Mouse (Mus musculus) ES-E14 (cell line): ENCODE results near the gene Sncb. TPM values are rescaled to one million over a fixed set of nuclear protein-coding genes. Genes with fewer than 3 reads are reported as not detected.
A peak's percentile ranks its signal among the peaks of the same experiment; 100 is the strongest.

Experiments
- DNase-seq: peaks from one replicate; pipeline ENCODE4 v3.0.0-alpha.2; 2013; ENCODE audit warnings: low read depth, low spot score
- H3K27ac ChIP-seq: 2 replicates; pipeline ENCODE4 v1.5.1; 2012; ENCODE audit warnings: low read depth, mild to moderate bottlenecking, low read length, moderate library complexity, mixed read lengths; ENCODE audit not compliant: poor library complexity, insufficient read depth, severe bottlenecking
- H3K36me3 ChIP-seq: 2 replicates; pipeline ENCODE4 v1.6.1; 2012; ENCODE audit warnings: mild to moderate bottlenecking, low read length, moderate library complexity, mixed read lengths; ENCODE audit not compliant: control insufficient read depth, poor library complexity, insufficient read depth, severe bottlenecking
- H3K4me1 ChIP-seq, 2 experiments: fragments of 150-350 bp in 1 of 2; sonication (generic) in 1 of 2; 2 replicates each; pipeline ENCODE4 v1.6.1; 2012; ENCODE audit warnings: low read length in 2 of 2, mild to moderate bottlenecking in 1 of 2, mixed read lengths in 1 of 2; ENCODE audit not compliant: control insufficient read depth in 2 of 2, insufficient read depth in 2 of 2, poor library complexity in 1 of 2
- H3K4me3 ChIP-seq, 2 experiments: fragments of 150-350 bp in 1 of 2; sonication (generic) in 1 of 2; 2 replicates each; pipeline ENCODE4 v1.5.1; 2012; ENCODE audit warnings: low read length in 2 of 2, low read depth in 1 of 2, mild to moderate bottlenecking in 1 of 2, mixed read lengths in 1 of 2; ENCODE audit not compliant: insufficient read depth in 1 of 2, poor library complexity in 1 of 2, severe bottlenecking in 1 of 2
- H3K9ac ChIP-seq: 2 replicates; pipeline ENCODE4 v1.6.1; 2012; ENCODE audit warnings: low read depth, mild to moderate bottlenecking, low read length, mixed read lengths; ENCODE audit not compliant: poor library complexity, insufficient read depth, severe bottlenecking
- H3K9me3 ChIP-seq: fragments of 150-350 bp; sonication (generic); 2 replicates; pipeline ENCODE4 v1.6.1; 2012; ENCODE audit warnings: low read depth, mild to moderate bottlenecking, low read length; ENCODE audit not compliant: control insufficient read depth, insufficient read depth
- CHD2 ChIP-seq: IDR thresholded peaks from 2 replicates; pipeline ENCODE4 v1.6.1; 2014; ENCODE audit warnings: mild to moderate bottlenecking, low read depth, low read length, inconsistent platforms
- HCFC1 ChIP-seq: IDR thresholded peaks from 2 replicates; pipeline ENCODE4 v1.6.1; 2012; ENCODE audit warnings: low read length, inconsistent platforms, borderline replicate concordance; ENCODE audit not compliant: insufficient read depth
- MAFK ChIP-seq: IDR thresholded peaks from 2 replicates; pipeline ENCODE4 v1.6.1; 2014; ENCODE audit warnings: mild to moderate bottlenecking, low read depth, low read length, inconsistent platforms; ENCODE audit not compliant: insufficient read depth
- ZC3H11A ChIP-seq: IDR thresholded peaks from 2 replicates; pipeline ENCODE4 v1.6.1; 2012; ENCODE audit warnings: low read depth, mild to moderate bottlenecking, inconsistent platforms, low read length, borderline replicate concordance
- ZNF384 ChIP-seq: IDR thresholded peaks from 2 replicates; pipeline ENCODE4 v1.6.1; 2012; ENCODE audit warnings: low read depth, low read length, inconsistent platforms
- in situ Hi-C, 2 experiments: fragments of 600-800 bp; cut with MboI; formaldehyde crosslinking; loops; one replicate each; pipeline ENCODE4 v1.15.1; 2025; ENCODE audit warnings: low sequenced_read_pairs in 2 of 2, inconsistent platforms in 1 of 2; ENCODE audit not compliant: unreplicated experiment in 2 of 2
- total RNA-seq: library from RNA; depleted of rRNA; stranded (reverse); fragments of 300-350 nt; gene quantifications from 2 replicates; pipeline ENCODE4 v1.2.3, GENCODE M21; 2012

The Sncb gene
- total RNA-seq, 1 experiment, result not detected

- TF ChIP-seq CHD2 (no peak), HCFC1 (no peak), MAFK (no peak), ZNF384 (no peak), ZC3H11A (no peak)
- Histone ChIP-seq H3K4me3 (peak overlapping the region; percentile 65 to 83), H3K9ac (peak overlapping the region; percentile 2; the same call in 1 of the 2 replicates), H3K9me3 (no peaks in the 10 kb centered on the region), H3K4me1 (peaks cover 0 to 7% of the 10 kb centered on the region in 2 experiments; a peak in 2 of 4 replicates), H3K36me3 (no peaks in the 10 kb centered on the region), H3K27ac (no peak overlapping the region)
- no peak for DNase-seq
- in situ Hi-C loops, result no loop called here
These were observed 9.1 kb downstream of the Sncb start for GRCm38 (mm10) chr13:54757093-54757830.

- DNase-seq, result no peak
- no peaks in the 10 kb centered on the region for H3K36me3 ChIP-seq
These were observed 10.2 kb downstream of the Sncb start for GRCm38 (mm10) chr13:54756156-54756712.

DNA sequence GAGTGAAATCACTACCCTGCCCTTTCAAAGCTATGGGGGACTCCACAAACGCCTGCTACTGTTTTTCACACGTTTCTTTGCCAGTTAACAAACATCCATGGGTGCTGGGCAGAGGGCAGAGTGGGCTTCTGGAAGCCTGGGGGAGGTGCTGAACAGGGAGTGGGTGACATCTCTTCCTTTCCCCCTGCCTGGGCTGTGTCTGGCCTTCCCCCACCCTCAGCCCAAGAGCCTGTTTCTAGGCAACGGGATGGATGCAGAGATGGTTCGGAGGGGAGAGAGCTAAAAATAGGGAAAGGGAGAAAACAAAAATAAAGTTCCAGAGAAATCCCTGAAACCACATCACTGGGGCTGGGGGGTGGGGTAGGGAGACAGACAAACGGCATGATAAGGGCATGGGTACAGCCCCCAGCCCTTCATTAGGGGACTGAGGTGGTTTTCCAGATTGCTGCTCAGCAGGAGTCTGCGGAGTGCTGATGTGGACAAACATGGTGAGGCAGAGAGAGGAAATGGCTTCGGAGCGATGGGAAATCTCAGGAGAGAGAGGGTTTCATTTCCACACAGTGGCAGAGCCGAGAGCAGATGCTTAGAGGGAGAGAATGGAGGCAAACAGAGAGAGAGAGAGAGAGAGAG is 11.1 kb downstream of the Sncb start:
- no peak overlapping the region for H3K4me3 ChIP-seq
- H3K4me1 ChIP-seq, result peaks cover 0 to 7% of the 10 kb centered on the region in 2 experiments; a peak in 2 of 4 replicates
- DNase-seq, result no peak
- TF ChIP-seq CHD2 (no peak), ZC3H11A (no peak), HCFC1 (no peak), ZNF384 (no peak), MAFK (no peak)
- no peak overlapping the region for H3K9ac ChIP-seq
- no peaks in the 10 kb centered on the region for H3K36me3 ChIP-seq
- H3K27ac ChIP-seq, result no peak overlapping the region
- no peaks in the 10 kb centered on the region for H3K9me3 ChIP-seq
- in situ Hi-C loops, result no loop called here

More at GRCm38 (mm10) chr13:54756156-54756712, 10.2 kb downstream of the Sncb start:
- TF ChIP-seq ZC3H11A (no peak), ZNF384 (no peak), HCFC1 (no peak), CHD2 (no peak), MAFK (no peak)
- no peak overlapping the region for H3K9ac ChIP-seq
- no peak overlapping the region for H3K27ac ChIP-seq
- no peak overlapping the region for H3K4me3 ChIP-seq
- in situ Hi-C loops, result no loop called here
- peaks cover 0 to 7% of the 10 kb centered on the region in 2 experiments; a peak in 2 of 4 replicates for H3K4me1 ChIP-seq
- no peaks in the 10 kb centered on the region for H3K9me3 ChIP-seq

GRCm38 (mm10) chr13:54754169-54755080 is 12.0 kb downstream of the Sncb start:
- H3K9ac ChIP-seq, result no peak overlapping the region
- DNase-seq, result no peak
- in situ Hi-C loops, result no loop called here

More at GRCm38 (mm10) chr13:54754169-54755080, 12.0 kb downstream of the Sncb start:
- TF ChIP-seq MAFK, result no peak
- no peaks in the 10 kb centered on the region for H3K9me3 ChIP-seq
- H3K4me3 ChIP-seq, result no peak overlapping the region
- H3K4me1 ChIP-seq, result peaks cover 0 to 5% of the 10 kb centered on the region in 2 experiments; a peak in 2 of 4 replicates
- no peak overlapping the region for H3K27ac ChIP-seq
- no peaks in the 10 kb centered on the region for H3K36me3 ChIP-seq
